Mouse (Mus musculus): ENCODE measurements around the gene Gm10577. TPM values are rescaled to one million over a fixed set of nuclear protein-coding genes. Genes with fewer than 3 reads are reported as not detected.

Gm10577 gene
- total RNA-seq, 2 experiments from 2014 or later, result not detected

- no peak for ATAC-seq (replicated peaks; ENCODE audit: poor library complexity)
Observed at GRCm38 (mm10) chr4:100996060-100996651, 24.3 kb downstream of the Gm10577 start.

GRCm38 (mm10) chr4:100995617-100996016 lies 24.9 kb downstream of the Gm10577 start:
- ATAC-seq (replicated peaks; ENCODE audit: poor library complexity), result no peak

- ATAC-seq (replicated peaks; ENCODE audit: poor library complexity), result peak; percentile 87
Observed at GRCm38 (mm10) chr4:100994442-100995255, 25.8 kb downstream of the Gm10577 start.

- ATAC-seq (replicated peaks; ENCODE audit: poor library complexity), result peak; percentile 29
Observed at GRCm38 (mm10) chr4:100992086-100992485, 28.4 kb downstream of the Gm10577 start.

- no peak for ATAC-seq (replicated peaks; ENCODE audit: poor library complexity)
Observed at GRCm38 (mm10) chr4:100990996-100991395, 29.5 kb downstream of the Gm10577 start.

GRCm38 (mm10) chr4:100988231-100988799 lies 32.2 kb downstream of the Gm10577 start:
- peak; percentile 75 for ATAC-seq (replicated peaks; ENCODE audit: poor library complexity)

- no peak for ATAC-seq (replicated peaks; ENCODE audit: poor library complexity)
Observed at GRCm38 (mm10) chr4:100987187-100987586, 33.3 kb downstream of the Gm10577 start.

- no peak for ATAC-seq (replicated peaks; ENCODE audit: poor library complexity)
Observed at GRCm38 (mm10) chr4:100977522-100977921, 43.0 kb downstream of the Gm10577 start.

- ATAC-seq (replicated peaks; ENCODE audit: poor library complexity), result no peak
Observed at GRCm38 (mm10) chr4:100974455-100975035, 46.0 kb downstream of the Gm10577 start.

GRCm38 (mm10) chr4:100973641-100974454 lies 46.6 kb downstream of the Gm10577 start:
- no peak for ATAC-seq (replicated peaks; ENCODE audit: poor library complexity)

Other genes with a start within 250 kb of the Gm10577 start
- 1.1 and 4.2 TPM in 2 replicates for gene Cachd1, start 244.0 kb downstream of the Gm10577 start, total RNA-seq (2015)
- gene Cachd1, start 244.0 kb downstream of the Gm10577 start, total RNA-seq (2017), result 0.08 and 6.4 TPM in 2 replicates
- 0.15 TPM in 1 of 2 replicates, not detected in the other for gene Raver2, start 48.3 kb upstream of the Gm10577 start, total RNA-seq (2015)
- 0.17 TPM in 2 replicates for gene Raver2, start 48.3 kb upstream of the Gm10577 start, total RNA-seq (2017)
- 60.2 and 69.1 TPM in 2 replicates for gene Jak1, start 244.6 kb upstream of the Gm10577 start, total RNA-seq (2015)
- gene Jak1, start 244.6 kb upstream of the Gm10577 start, total RNA-seq (2017), result 56.6 and 62.6 TPM in 2 replicates